Mouse (Mus musculus) G1E (cell line): ENCODE data around the gene Prrxl1. TPM values are rescaled to one million over a fixed set of nuclear protein-coding genes. Genes with fewer than 3 reads are reported as not detected.

Experiments
- ATAC-seq: 2 replicates; pipeline ENCODE4 v1.8.0; 2016; ENCODE audit warnings: mild to moderate bottlenecking; ENCODE audit not compliant: insufficient number of reproducible peaks, poor library complexity, low FRiP score, severe bottlenecking; ENCODE audit errors: extremely low read depth
- DNase-seq: peaks from one replicate; pipeline ENCODE4 v3.0.0; 2012; ENCODE audit warnings: low spot score
- H3K27me3 ChIP-seq: 2 replicates; pipeline ENCODE4 v1.6.1; 2012; ENCODE audit warnings: mild to moderate bottlenecking, low read length, inconsistent platforms; ENCODE audit not compliant: insufficient read depth
- H3K36me3 ChIP-seq: replicated peaks from 2 replicates; pipeline ENCODE3; 2012; ENCODE audit warnings: mild to moderate bottlenecking, inconsistent platforms
- H3K4me1 ChIP-seq: 2 replicates; pipeline ENCODE4 v1.6.1; 2012; ENCODE audit warnings: low read depth, low read length, inconsistent platforms, mixed read lengths; ENCODE audit not compliant: insufficient read depth
- H3K4me3 ChIP-seq: 2 replicates; pipeline ENCODE4 v1.5.1; 2012; ENCODE audit warnings: low read depth, mild to moderate bottlenecking, inconsistent platforms, low read length, moderate library complexity, mixed read lengths
- H3K9me3 ChIP-seq: replicated peaks from 2 replicates; pipeline ENCODE4 v1.6.1; 2012; ENCODE audit warnings: inconsistent platforms
- CTCF ChIP-seq: IDR thresholded peaks from 2 replicates; pipeline ENCODE4 v1.5.1; 2012; ENCODE audit warnings: low read depth, low read length, inconsistent platforms, mixed read lengths
- GATA1 ChIP-seq: IDR thresholded peaks from 2 replicates; pipeline ENCODE4 v1.6.1; 2012; ENCODE audit warnings: borderline replicate concordance, low read length, inconsistent platforms, mixed read lengths
- GATA2 ChIP-seq: IDR thresholded peaks from 2 replicates; pipeline ENCODE4 v1.6.1; 2012; ENCODE audit warnings: low read depth, low read length, inconsistent platforms, borderline replicate concordance
- POLR2AphosphoS5 ChIP-seq: IDR thresholded peaks from 2 replicates; pipeline ENCODE4 v1.6.1; 2012; ENCODE audit warnings: low read depth, low read length, inconsistent platforms; ENCODE audit not compliant: insufficient replicate concordance
- TAL1 ChIP-seq: conservative IDR thresholded peaks from 2 replicates; pipeline ENCODE4 v1.6.1; 2012; ENCODE audit warnings: low read depth, low read length, inconsistent platforms, mixed read lengths
- polyA plus RNA-seq: library from polyadenylated mRNA; stranded (reverse); fragments of >175 nt; gene quantifications from 2 replicates; pipeline ENCODE4 v1.2.3, GENCODE M21; 2012
- total RNA-seq, 2 experiments: library from RNA; stranded (forward) in 1 of 2; stranded (reverse) in 1 of 2; fragments of 200-1000 nt in 1 of 2; fragments of >200 nt in 1 of 2; fragmentation: Nextera tagmentation in 1 of 2; gene quantifications; 2 replicates each; pipeline ENCODE4 v1.2.3; 2014 to 2017

Prrxl1 gene
- total and polyA plus RNA-seq, 3 experiments = 0.22 TPM; not detected in 2

- no peaks in the 10 kb centered on the region; the same call in 1 of the 2 replicates for H3K27me3 ChIP-seq
- H3K4me3 ChIP-seq = no peak overlapping the region
- peaks cover 73% of the 10 kb centered on the region for H3K9me3 ChIP-seq
- H3K36me3 ChIP-seq = no peaks in the 10 kb centered on the region
- H3K4me1 ChIP-seq = no peaks in the 10 kb centered on the region
- no peak for TF ChIP-seq GATA1
- no peak for TF ChIP-seq GATA2
- TF ChIP-seq POLR2AphosphoS5 = no peak
- no peak for TF ChIP-seq TAL1
- no peak for TF ChIP-seq CTCF
- ATAC-seq (no peak), DNase-seq (no peak)
Observed at GRCm38 (mm10) chr14:32683251-32683838, 84.1 kb downstream of the Prrxl1 start.

GRCm38 (mm10) chr14:32683982-32684734 lies 85.0 kb downstream of the Prrxl1 start:
- ATAC-seq = no peak
- Histone ChIP-seq H3K27me3 (no peaks in the 10 kb centered on the region; the same call in 1 of the 2 replicates), H3K4me3 (no peak overlapping the region)

GRCm38 (mm10) chr14:32684735-32685105 lies 85.5 kb downstream of the Prrxl1 start:
- Histone ChIP-seq H3K36me3 (no peaks in the 10 kb centered on the region), H3K9me3 (peaks cover 74% of the 10 kb centered on the region), H3K4me1 (no peaks in the 10 kb centered on the region), H3K27me3 (no peaks in the 10 kb centered on the region; the same call in 1 of the 2 replicates), H3K4me3 (no peak overlapping the region)
- ATAC-seq (no peak), DNase-seq (no peak)
- TF ChIP-seq CTCF (no peak), TAL1 (no peak), GATA1 (no peak), POLR2AphosphoS5 (no peak), GATA2 (no peak)

More at GRCm38 (mm10) chr14:32683982-32684734, 85.0 kb downstream of the Prrxl1 start:
- no peak for DNase-seq
- H3K4me1 ChIP-seq = no peaks in the 10 kb centered on the region
- H3K9me3 ChIP-seq = peaks cover 76% of the 10 kb centered on the region
- TF ChIP-seq GATA2 (no peak), CTCF (no peak), POLR2AphosphoS5 (no peak), GATA1 (no peak), TAL1 (no peak)
- no peaks in the 10 kb centered on the region for H3K36me3 ChIP-seq

GRCm38 (mm10) chr14:32685124-32685826 lies 86.1 kb downstream of the Prrxl1 start, which contains the start of gene 3425401B19Rik:
3425401B19Rik (minus strand) TSS chr14:32685293.
- H3K27me3 ChIP-seq = no peaks in the 10 kb centered on the region; the same call in 1 of the 2 replicates
- no peaks in the 10 kb centered on the region for H3K4me1 ChIP-seq
- ATAC-seq = no peak

GRCm38 (mm10) chr14:32695906-32696305 lies 96.7 kb downstream of the Prrxl1 start:
- H3K27me3 ChIP-seq = no peaks in the 10 kb centered on the region
- DNase-seq (no peak), ATAC-seq (no peak)
- H3K36me3 ChIP-seq = no peaks in the 10 kb centered on the region
- H3K9me3 ChIP-seq = peaks cover 28% of the 10 kb centered on the region
- H3K4me1 ChIP-seq = no peaks in the 10 kb centered on the region
- no peak for TF ChIP-seq GATA1
- TF ChIP-seq POLR2AphosphoS5 = no peak
- no peak for TF ChIP-seq GATA2
- TF ChIP-seq TAL1 = no peak
- no peak for TF ChIP-seq CTCF
- no peak overlapping the region for H3K4me3 ChIP-seq

More at GRCm38 (mm10) chr14:32685124-32685826, 86.1 kb downstream of the Prrxl1 start, which contains the start of gene 3425401B19Rik:
- no peaks in the 10 kb centered on the region for H3K36me3 ChIP-seq
- peaks cover 74% of the 10 kb centered on the region for H3K9me3 ChIP-seq
- no peak for DNase-seq
- no peak for TF ChIP-seq POLR2AphosphoS5
- no peak for TF ChIP-seq GATA2
- TF ChIP-seq CTCF = no peak
- no peak within 1 kb of the TSS for H3K4me3 ChIP-seq

- ATAC-seq (no peak), DNase-seq (no peak)
- Histone ChIP-seq H3K4me3 (no peak overlapping the region), H3K36me3 (no peaks in the 10 kb centered on the region), H3K4me1 (no peaks in the 10 kb centered on the region), H3K27me3 (no peaks in the 10 kb centered on the region), H3K9me3 (peaks cover 31% of the 10 kb centered on the region)
- TF ChIP-seq CTCF = no peak
- no peak for TF ChIP-seq GATA2
- no peak for TF ChIP-seq TAL1
- no peak for TF ChIP-seq POLR2AphosphoS5
- TF ChIP-seq GATA1 = no peak
Observed at GRCm38 (mm10) chr14:32696344-32696743, 97.1 kb downstream of the Prrxl1 start.
